Mouse (Mus musculus) neural tube, embryonic 14.5 days (tissue): ENCODE measurements at regions not wholly inside any gene's neighbourhood (a gene's known extent, or its start where the extent isn't known, plus 50 kb on each side); places are given as distances from the start of the nearest gene placed in this dataset.

Experiments used
- ATAC-seq: fragments of 200-750 bp; cut with Nextera tagmentation; 2 replicates; pipeline ENCODE4 v1.8.0; 2017; ENCODE audit warnings: low read depth, mild to moderate bottlenecking, moderate TSS enrichment, moderate library complexity
- H3K27ac ChIP-seq: fragments of 300-500 bp; sonication (generic); 2 replicates; pipeline ENCODE4 v1.5.1; 2014; ENCODE audit warnings: low read depth, mild to moderate bottlenecking, control low read depth, low read length, moderate library complexity, mixed read lengths
- H3K27me3 ChIP-seq: fragments of 300-500 bp; sonication (generic); 2 replicates; pipeline ENCODE4 v1.6.1; 2014; ENCODE audit warnings: low read length; ENCODE audit not compliant: control insufficient read depth, insufficient read depth
- H3K36me3 ChIP-seq: fragments of 300-500 bp; sonication (generic); 2 replicates; pipeline ENCODE4 v1.6.1; 2014; ENCODE audit warnings: low read length, mixed read lengths; ENCODE audit not compliant: control insufficient read depth, insufficient read depth
- H3K4me1 ChIP-seq: fragments of 300-500 bp; sonication (generic); 2 replicates; pipeline ENCODE4 v1.6.1; 2014; ENCODE audit warnings: low read length; ENCODE audit not compliant: control insufficient read depth, insufficient read depth
- H3K4me2 ChIP-seq: fragments of 300-500 bp; sonication (generic); 2 replicates; pipeline ENCODE4 v1.6.1; 2014; ENCODE audit warnings: mild to moderate bottlenecking, low read depth, low read length, control low read depth
- H3K4me3 ChIP-seq: fragments of 300-500 bp; sonication (generic); 2 replicates; pipeline ENCODE4 v1.5.1; 2014; ENCODE audit warnings: low read depth, low read length, control low read depth, mixed read lengths
- H3K9ac ChIP-seq: fragments of 300-500 bp; sonication (generic); replicated peaks from 2 replicates; pipeline ENCODE4 v1.6.1; 2014; ENCODE audit warnings: low read depth, mild to moderate bottlenecking, control low read depth, low read length, mixed read lengths
- H3K9me3 ChIP-seq: fragments of 300-500 bp; sonication (generic); 2 replicates; pipeline ENCODE4 v1.6.1; 2016; ENCODE audit warnings: low read length; ENCODE audit not compliant: control insufficient read depth
- WGBS: fragments of 180-500 bp; shearing (Covaris S2); extraction: QIAGEN DNeasy Blood & Tissue Kit; methylation state at CpG from one replicate; pipeline ENCODE4 v1.1.7; 2014; 5-methylcytosine and 5-hydroxymethylcytosine counted together

GRCm38 (mm10) chr17:63758817-63759404, 104.0 kb upstream of the Fer start:
- peak overlapping the region; percentile 1 for H3K27ac ChIP-seq
- no peak for ATAC-seq

GRCm38 (mm10) chr17:63761058-63761457, 101.8 kb upstream of the Fer start:
- Histone ChIP-seq H3K9me3 (no peaks in the 10 kb centered on the region), H3K27me3 (no peaks in the 10 kb centered on the region), H3K4me3 (no peak overlapping the region), H3K27ac (no peak overlapping the region), H3K4me1 (no peaks in the 10 kb centered on the region), H3K4me2 (no peak overlapping the region), H3K36me3 (no peaks in the 10 kb centered on the region), H3K9ac (no peak overlapping the region)
- 92% methylated on average over 5 of the region's 5 CpGs for WGBS
- ATAC-seq: no peak

More at GRCm38 (mm10) chr17:63758817-63759404, 104.0 kb upstream of the Fer start:
- Histone ChIP-seq H3K9ac (0 out of 2 replicates have a peak overlapping the region, but pooled peaks have one; percentile 4), H3K4me3 (no peak overlapping the region), H3K4me1 (no peaks in the 10 kb centered on the region), H3K9me3 (no peaks in the 10 kb centered on the region), H3K36me3 (no peaks in the 10 kb centered on the region), H3K4me2 (no peak overlapping the region), H3K27me3 (no peaks in the 10 kb centered on the region)
- WGBS: 64% methylated on average over 7 of the region's 7 CpGs

GRCm38 (mm10) chr17:63771111-63771510, 91.8 kb upstream of the Fer start:
- H3K4me3 ChIP-seq: no peak overlapping the region
- 90% methylated on average over 6 of the region's 6 CpGs for WGBS
- H3K27ac ChIP-seq: no peak overlapping the region
- no peak overlapping the region for H3K9ac ChIP-seq
- no peak overlapping the region for H3K4me2 ChIP-seq
- ATAC-seq: no peak
- no peaks in the 10 kb centered on the region for H3K27me3 ChIP-seq
- no peaks in the 10 kb centered on the region for H3K36me3 ChIP-seq
- H3K4me1 ChIP-seq: no peaks in the 10 kb centered on the region
- H3K9me3 ChIP-seq: no peaks in the 10 kb centered on the region

- H3K9ac ChIP-seq: no peak overlapping the region
- H3K27me3 ChIP-seq: no peaks in the 10 kb centered on the region
- 53% methylated on average over 19 of the region's 19 CpGs for WGBS
- no peaks in the 10 kb centered on the region for H3K4me1 ChIP-seq
- no peak overlapping the region for H3K4me3 ChIP-seq
- no peaks in the 10 kb centered on the region for H3K36me3 ChIP-seq
- H3K4me2 ChIP-seq: no peak overlapping the region
- ATAC-seq: peak; percentile 51; the same call in 1 of the 2 replicates
- no peaks in the 10 kb centered on the region for H3K9me3 ChIP-seq
- H3K27ac ChIP-seq: no peak overlapping the region
Measured at GRCm38 (mm10) chr17:63784381-63785116, 78.3 kb upstream of the Fer start.

GRCm38 (mm10) chr17:63786444-63786843, 76.4 kb upstream of the Fer start:
- no peak for ATAC-seq
- 84% methylated on average over 11 of the region's 11 CpGs for WGBS
- no peak overlapping the region for H3K4me2 ChIP-seq
- H3K9ac ChIP-seq: no peak overlapping the region
- no peak overlapping the region for H3K4me3 ChIP-seq
- no peaks in the 10 kb centered on the region for H3K27me3 ChIP-seq
- H3K9me3 ChIP-seq: no peaks in the 10 kb centered on the region
- H3K4me1 ChIP-seq: no peaks in the 10 kb centered on the region
- no peaks in the 10 kb centered on the region for H3K36me3 ChIP-seq
- no peak overlapping the region for H3K27ac ChIP-seq

- ATAC-seq: no peak
- WGBS: 70% methylated on average over 6 of the region's 6 CpGs
Measured at GRCm38 (mm10) chr17:63794352-63794751, 68.5 kb upstream of the Fer start.

DNA sequence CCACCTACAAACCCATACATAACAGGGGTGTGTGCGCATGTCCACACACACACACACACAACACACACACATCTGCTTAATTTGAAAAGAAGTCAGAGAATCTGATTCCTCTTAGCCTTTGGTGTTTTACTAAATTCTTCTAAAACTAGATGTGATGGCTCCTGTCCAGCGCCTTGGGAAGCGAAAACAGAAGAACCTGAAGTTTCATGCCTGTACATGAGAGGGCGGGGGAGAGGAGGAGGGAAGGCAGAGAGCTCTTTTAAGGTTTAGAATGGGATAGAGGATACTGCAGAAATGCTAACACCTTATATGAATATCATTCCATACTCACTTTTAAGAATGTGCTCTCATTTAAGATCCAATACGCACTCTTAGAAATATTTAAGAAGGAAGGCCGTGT, 64.5 kb upstream of the Fer start:
- Histone ChIP-seq H3K4me1 (no peaks in the 10 kb centered on the region), H3K36me3 (no peaks in the 10 kb centered on the region), H3K9me3 (no peaks in the 10 kb centered on the region), H3K4me2 (no peak overlapping the region), H3K27me3 (no peaks in the 10 kb centered on the region), H3K4me3 (no peak overlapping the region), H3K9ac (no peak overlapping the region), H3K27ac (no peak overlapping the region)
- ATAC-seq: no peak
- WGBS: 93% methylated on average over 6 of the region's 6 CpGs

More at GRCm38 (mm10) chr17:63794352-63794751, 68.5 kb upstream of the Fer start:
- no peak overlapping the region for H3K9ac ChIP-seq
- H3K27ac ChIP-seq: no peak overlapping the region
- H3K4me2 ChIP-seq: no peak overlapping the region
- H3K27me3 ChIP-seq: no peaks in the 10 kb centered on the region
- no peaks in the 10 kb centered on the region for H3K4me1 ChIP-seq
- no peak overlapping the region for H3K4me3 ChIP-seq
- H3K36me3 ChIP-seq: no peaks in the 10 kb centered on the region
- H3K9me3 ChIP-seq: no peaks in the 10 kb centered on the region

- no peak overlapping the region for H3K27ac ChIP-seq
- no peak overlapping the region for H3K9ac ChIP-seq
- no peaks in the 10 kb centered on the region for H3K36me3 ChIP-seq
- H3K27me3 ChIP-seq: no peaks in the 10 kb centered on the region
- no peaks in the 10 kb centered on the region for H3K9me3 ChIP-seq
- H3K4me2 ChIP-seq: no peak overlapping the region
- H3K4me3 ChIP-seq: no peak overlapping the region
- WGBS: 86% methylated on average over 6 of the region's 6 CpGs
- H3K4me1 ChIP-seq: no peaks in the 10 kb centered on the region
- ATAC-seq: no peak
Measured at GRCm38 (mm10) chr17:63798961-63799531, 63.8 kb upstream of the Fer start.

DNA sequence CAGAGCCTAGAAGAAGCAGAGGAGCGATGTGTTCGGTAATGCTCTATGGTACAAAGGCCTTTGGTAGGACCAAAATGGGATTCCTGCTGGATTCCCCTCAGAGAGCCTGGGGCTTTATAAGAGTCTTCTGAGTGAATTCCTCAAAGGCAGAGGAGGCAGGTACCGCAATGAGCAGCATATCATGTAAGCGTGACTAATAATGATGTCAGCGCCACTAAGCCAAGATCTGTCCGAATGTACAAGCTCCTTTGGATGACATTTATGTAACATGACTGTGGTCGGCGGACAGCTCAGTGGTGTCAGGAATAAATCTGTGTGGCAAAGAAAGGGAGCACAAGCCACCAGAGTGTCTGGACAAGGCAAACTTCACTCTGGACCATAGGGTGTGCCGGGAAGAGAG, 61.5 kb upstream of the Fer start:
- Histone ChIP-seq H3K4me1 (no peaks in the 10 kb centered on the region), H3K4me3 (no peak overlapping the region), H3K36me3 (no peaks in the 10 kb centered on the region), H3K4me2 (no peak overlapping the region), H3K9ac (no peak overlapping the region), H3K9me3 (no peaks in the 10 kb centered on the region), H3K27ac (no peak overlapping the region), H3K27me3 (no peaks in the 10 kb centered on the region)
- WGBS: 93% methylated on average over 9 of the region's 9 CpGs
- ATAC-seq: no peak
